Mouse (Mus musculus): ENCODE measurements around the gene B430305J03Rik.

GRCm38 (mm10) chr3:61361338-61361737, 4.4 kb downstream of the B430305J03Rik start, which contains the start of gene Rap2b:
- TF ChIP-seq POLR2A (IDR thresholded peaks at IDR 0.05; ENCODE audit: low read depth, low read length) (no peak), CTCF (IDR thresholded peaks at IDR 0.05; ENCODE audit: extremely low read depth, insufficient read length, insufficient replicate concordance, low read depth, low read length) (no peak)
